Mouse (Mus musculus): ENCODE results near the gene Rnls.

- TF ChIP-seq GATA1 (IDR thresholded peaks at IDR 0.05; ENCODE audit: borderline replicate concordance, low read length) (no peak), CTCF (IDR thresholded peaks at IDR 0.05; ENCODE audit: low read depth, low read length) (no peak)
Measured at GRCm38 (mm10) chr19:33087961-33088360, 304.1 kb downstream of the Rnls start.
